Mouse (Mus musculus): ENCODE results near the gene Eml5.

Gene Eml5

GRCm38 (mm10) chr12:98900881-98901801 lies at the start of gene Eml5:
Gene Eml5 (minus strand): TSS chr12:98901484.
- DNase-seq (ENCODE audit: low spot score in 2 of 2) = peak; percentile 74 to 81

- DNase-seq (ENCODE audit: low spot score in 2 of 2) = no peak
Measured at GRCm38 (mm10) chr12:98932856-98933255, 31.6 kb upstream of the Eml5 start.

- DNase-seq (ENCODE audit: low spot score in 2 of 2) = no peak
Measured at GRCm38 (mm10) chr12:98932441-98932840, 31.2 kb upstream of the Eml5 start.

GRCm38 (mm10) chr12:98931174-98931573 lies 29.9 kb upstream of the Eml5 start:
- DNase-seq (ENCODE audit: low spot score in 2 of 2) = no peak

- peak; percentile 86 to 94 for DNase-seq (ENCODE audit: low spot score in 2 of 2)
Measured at GRCm38 (mm10) chr12:98920194-98920991, 19.1 kb upstream of the Eml5 start, which contains the start of gene Ttc8. Gene Ttc8 (plus strand): TSS chr12:98920574.

GRCm38 (mm10) chr12:98910096-98910495 lies 8.8 kb upstream of the Eml5 start:
- no peak for DNase-seq (ENCODE audit: low spot score in 2 of 2)

- peak; percentile 30 to 55 for DNase-seq (ENCODE audit: low spot score in 2 of 2)
Measured at GRCm38 (mm10) chr12:98905466-98905865, 4.2 kb upstream of the Eml5 start.

GRCm38 (mm10) chr12:98900341-98900880 lies 873 bp downstream of the Eml5 start:
- DNase-seq (ENCODE audit: low spot score in 2 of 2) = peak in 1 of 2 experiments; percentile 21

GRCm38 (mm10) chr12:98899676-98900075 lies 1.6 kb downstream of the Eml5 start:
- DNase-seq (ENCODE audit: low spot score in 2 of 2) = no peak

GRCm38 (mm10) chr12:98896761-98897160 lies 4.5 kb downstream of the Eml5 start:
- no peak for DNase-seq (ENCODE audit: low spot score in 2 of 2)

- no peak for DNase-seq (ENCODE audit: low spot score in 2 of 2)
Measured at GRCm38 (mm10) chr12:98884515-98884914, 16.8 kb downstream of the Eml5 start.

GRCm38 (mm10) chr12:98881796-98882195 lies 19.5 kb downstream of the Eml5 start:
- DNase-seq (ENCODE audit: low spot score in 2 of 2) = no peak

- DNase-seq (ENCODE audit: low spot score in 2 of 2) = no peak
Measured at GRCm38 (mm10) chr12:98878693-98879092, 22.6 kb downstream of the Eml5 start.

GRCm38 (mm10) chr12:98875216-98875615 lies 26.1 kb downstream of the Eml5 start:
- no peak for DNase-seq (ENCODE audit: low spot score in 2 of 2)

GRCm38 (mm10) chr12:98872836-98873235 lies 28.4 kb downstream of the Eml5 start:
- no peak for DNase-seq (ENCODE audit: low spot score in 2 of 2)

- no peak for DNase-seq (ENCODE audit: low spot score in 2 of 2)
Measured at GRCm38 (mm10) chr12:98863436-98863835, 37.8 kb downstream of the Eml5 start.

- DNase-seq (ENCODE audit: low spot score in 2 of 2) = no peak
Measured at GRCm38 (mm10) chr12:98860316-98860715, 41.0 kb downstream of the Eml5 start.

GRCm38 (mm10) chr12:98850767-98851166 lies 50.5 kb downstream of the Eml5 start:
- DNase-seq (ENCODE audit: low spot score in 2 of 2) = peak; percentile 42 to 53

GRCm38 (mm10) chr12:98844774-98845173 lies 56.5 kb downstream of the Eml5 start:
- DNase-seq (ENCODE audit: low spot score in 2 of 2) = no peak

- no peak for DNase-seq (ENCODE audit: low spot score in 2 of 2)
Measured at GRCm38 (mm10) chr12:98840135-98840534, 61.1 kb downstream of the Eml5 start.

- no peak for DNase-seq (ENCODE audit: low spot score in 2 of 2)
Measured at GRCm38 (mm10) chr12:98837940-98838339, 63.3 kb downstream of the Eml5 start.

GRCm38 (mm10) chr12:98835466-98835865 lies 65.8 kb downstream of the Eml5 start:
- no peak for DNase-seq (ENCODE audit: low spot score in 2 of 2)

Data from right cerebral cortex, adult 2 months (tissue).